Mouse (Mus musculus) thymus, postnatal 10 days (tissue): ENCODE results near the gene Atxn10.

ENCODE experiments used
- DNase-seq, 2 experiments: peaks; one replicate each; pipeline ENCODE4 v3.0.0; 2021; ENCODE audit warnings: low spot score in 2 of 2

Gene Atxn10

GRCm38 (mm10) chr15:85469401-85469800, 133.4 kb downstream of the Atxn10 start:
- no peak for DNase-seq

GRCm38 (mm10) chr15:85474697-85475096, 138.7 kb downstream of the Atxn10 start:
- DNase-seq = no peak

- peak; percentile 61 to 80 for DNase-seq
Observed at GRCm38 (mm10) chr15:85477584-85477983, 141.5 kb downstream of the Atxn10 start.

- no peak for DNase-seq
Observed at GRCm38 (mm10) chr15:85479365-85479764, 143.3 kb downstream of the Atxn10 start.

- no peak for DNase-seq
Observed at GRCm38 (mm10) chr15:85479919-85480318, 143.9 kb downstream of the Atxn10 start.

DNA sequence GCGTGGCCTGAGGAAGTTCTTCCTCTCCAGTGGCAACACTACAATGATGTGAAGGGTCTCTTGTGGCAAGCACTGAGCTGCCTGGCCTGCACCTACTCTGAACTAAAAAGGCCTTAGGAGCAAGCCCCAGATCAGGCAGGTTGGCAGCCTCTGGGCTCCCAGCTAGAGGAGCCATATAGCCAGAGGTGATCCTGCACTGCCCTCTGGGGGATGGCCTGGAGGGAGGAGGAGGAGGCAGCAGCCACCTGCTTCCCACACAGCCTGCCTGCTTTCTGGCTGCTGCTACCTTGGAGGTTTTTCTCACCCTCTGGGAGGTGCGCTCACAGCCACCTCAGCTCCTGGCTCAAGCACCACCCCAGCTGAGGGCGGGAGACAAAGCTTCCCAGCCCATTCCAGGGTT, 144.6 kb downstream of the Atxn10 start:
- peak; percentile 6 to 28 for DNase-seq

DNA sequence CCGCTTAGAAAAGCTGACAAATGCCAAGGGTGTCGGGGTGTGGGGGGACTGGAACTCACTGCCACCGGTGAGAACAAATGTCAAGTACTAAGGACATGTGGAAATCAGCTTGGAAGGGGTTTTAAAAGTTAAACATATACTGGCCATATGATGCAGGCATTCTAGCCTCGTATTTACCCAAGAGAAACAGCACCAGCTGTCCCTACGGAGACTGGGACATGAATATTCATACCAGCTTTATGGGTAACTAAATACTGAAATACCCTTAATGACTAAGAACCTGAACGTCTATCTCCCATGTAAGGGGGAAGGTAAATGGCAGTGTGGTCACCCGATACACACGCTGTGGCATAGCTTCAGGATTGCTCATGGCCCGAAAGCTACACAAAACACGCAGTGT, 152.9 kb downstream of the Atxn10 start:
- no peak for DNase-seq

DNA sequence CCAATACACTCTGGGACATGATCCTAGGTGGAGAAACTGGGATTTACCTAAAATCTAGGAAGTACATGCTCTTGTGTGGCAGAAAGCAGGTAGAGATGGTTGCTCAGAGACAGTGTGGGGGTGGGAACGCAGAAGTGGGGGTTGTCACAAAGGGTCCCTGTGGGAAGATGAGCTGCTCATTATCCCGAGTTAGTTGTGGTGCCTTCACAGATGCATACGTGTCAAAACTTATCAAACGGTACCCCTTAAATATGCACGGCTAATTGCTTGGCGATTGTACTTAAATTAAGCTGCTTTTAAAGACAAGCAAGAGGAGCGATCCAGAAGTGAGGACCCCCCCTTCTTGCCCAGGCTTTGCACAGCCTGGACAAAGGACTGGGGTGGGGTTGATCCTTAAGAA, 153.7 kb downstream of the Atxn10 start:
- DNase-seq = no peak

- no peak for DNase-seq
Observed at GRCm38 (mm10) chr15:85494163-85494621, 158.1 kb downstream of the Atxn10 start.

DNA sequence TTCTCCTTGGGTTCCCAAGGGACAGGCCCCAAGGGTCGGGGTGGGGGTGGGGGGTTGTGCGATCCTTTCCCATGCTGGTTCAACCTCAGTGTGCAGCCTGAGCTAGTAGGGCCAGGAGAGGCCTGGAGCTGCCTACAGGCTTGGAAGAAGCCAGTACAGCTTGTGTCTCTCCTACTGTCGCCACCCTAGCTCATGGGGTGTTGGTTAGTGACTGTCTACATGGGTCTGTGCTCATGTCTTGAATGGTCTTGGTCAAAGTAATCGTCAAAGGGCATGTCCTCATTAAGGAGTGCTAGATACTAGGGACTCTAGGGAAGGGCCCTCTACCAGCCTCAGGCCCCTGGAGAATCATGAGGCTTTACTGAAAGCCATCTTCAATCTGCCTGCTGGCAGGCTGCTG, 161.5 kb downstream of the Atxn10 start:
- no peak for DNase-seq

- no peak for DNase-seq
Observed at GRCm38 (mm10) chr15:85497981-85498475, 162.0 kb downstream of the Atxn10 start.

DNA sequence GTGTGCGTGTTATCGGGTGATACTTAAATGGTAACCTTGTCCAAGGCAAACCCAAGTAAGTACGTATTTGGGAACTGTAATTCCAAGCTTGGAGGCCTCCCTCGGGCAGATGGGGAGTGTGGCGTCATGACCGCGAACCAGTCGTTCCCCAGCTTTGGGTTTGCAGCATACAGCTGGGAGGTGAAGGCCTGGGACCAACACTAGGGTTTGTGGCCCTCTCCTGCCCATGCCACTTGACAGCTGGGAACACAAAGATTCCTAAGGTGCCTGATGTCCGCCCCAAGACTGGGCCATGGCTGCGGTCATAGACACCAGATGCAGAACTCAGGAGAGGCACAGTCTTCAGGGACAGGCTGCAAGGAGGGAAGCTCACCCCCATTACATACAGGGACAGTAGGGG, 164.2 kb downstream of the Atxn10 start:
- DNase-seq = no peak

- DNase-seq = no peak
Observed at GRCm38 (mm10) chr15:85503127-85503526, 167.1 kb downstream of the Atxn10 start, which contains the start of gene 7530416G11Rik. Gene 7530416G11Rik, minus strand, starts transcription at chr15:85503227.

- DNase-seq = no peak
Observed at GRCm38 (mm10) chr15:85505118-85505925, 169.3 kb downstream of the Atxn10 start.

GRCm38 (mm10) chr15:85506680-85507079, 170.6 kb downstream of the Atxn10 start:
- no peak for DNase-seq

DNA sequence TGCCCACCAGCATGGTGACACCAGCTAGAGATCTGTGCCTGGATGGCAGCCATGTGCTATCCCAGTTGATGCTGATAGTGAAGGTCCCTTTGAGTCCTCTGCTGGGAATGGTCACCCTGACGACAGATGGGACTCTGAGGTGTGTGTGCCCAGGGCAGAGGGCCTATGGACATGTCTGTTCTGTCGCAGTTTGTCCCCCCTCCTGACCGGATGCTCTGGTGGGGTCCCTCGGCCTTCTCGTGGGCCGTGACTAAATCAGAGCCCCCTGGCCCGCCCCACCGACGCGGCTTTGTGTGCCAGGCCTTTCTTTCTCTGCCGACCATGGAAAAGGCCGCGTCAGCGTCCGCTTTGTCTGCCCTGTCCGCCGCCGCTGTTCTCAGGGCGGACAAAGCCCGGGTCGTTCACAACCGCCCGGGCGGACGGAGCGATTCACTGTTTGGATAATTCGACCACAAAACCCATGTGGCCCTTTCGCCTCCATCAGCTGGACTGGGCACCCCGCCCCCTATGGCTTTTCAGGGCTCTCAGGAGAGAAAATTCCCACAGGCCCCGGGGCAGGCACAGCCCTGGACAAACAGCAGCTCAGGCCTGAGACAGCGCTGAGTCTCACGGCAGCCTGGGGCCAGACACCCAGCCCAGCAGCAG, 171.4 kb downstream of the Atxn10 start:
- no peak for DNase-seq
